24 mouse cellular contexts compared by ENCODE assay signal in the genomic region with DNA sequence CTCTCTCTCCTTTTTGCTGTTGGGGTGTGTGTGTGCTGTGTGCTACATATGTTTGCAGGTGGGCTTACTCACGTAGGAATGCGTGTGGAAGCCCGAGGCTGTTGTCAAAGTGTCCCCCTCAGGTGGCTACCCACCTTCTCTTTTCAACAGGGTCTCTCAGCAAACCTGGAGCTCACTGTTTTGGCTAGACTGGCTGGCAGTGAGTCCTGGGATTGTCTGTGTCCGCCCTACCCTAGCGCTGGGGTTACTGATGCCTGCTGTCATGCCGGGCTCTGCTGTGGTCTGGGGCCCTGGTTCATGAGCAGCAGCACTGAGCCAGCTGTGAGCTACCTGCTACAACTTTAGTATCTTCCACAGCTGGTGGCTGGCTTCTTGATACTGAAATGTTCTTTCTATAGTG. TPM values are rescaled to one million over a fixed set of nuclear protein-coding genes. Genes with fewer than 3 reads are reported as not detected.
"Had no signal": no experiment of that assay in that cellular context is flagged by ENCODE, and none has a peak within 500 bp of the region (broad histone marks: within the 10 kb centered on the region; RNA-seq: fewer than 3 reads in every experiment).

No protein-coding gene starts in this region.

- H3K4me1 ChIP-seq: heart, embryonic 13.5 days; heart, embryonic 15.5 days; hindbrain, embryonic 10.5 days; hindbrain, embryonic 12.5 days; intestine, embryonic 15.5 days; limb, embryonic 10.5 days; limb, embryonic 12.5 days had no signal

- H3K27ac ChIP-seq: gastrocnemius, adult 2 months; heart, adult 2 months; heart, embryonic 13.5 days; heart, embryonic 15.5 days; hindbrain, embryonic 10.5 days; hindbrain, embryonic 12.5 days; hindbrain, embryonic 14.5 days; intestine, embryonic 15.5 days; layer of hippocampus, adult 2 months; left cerebral cortex, adult 2 months; limb, embryonic 10.5 days; limb, embryonic 12.5 days had no signal

- H3K4me3 ChIP-seq: gastrocnemius, adult 2 months; heart, adult 2 months; heart, embryonic 13.5 days; heart, embryonic 15.5 days; hindbrain, embryonic 10.5 days; hindbrain, embryonic 12.5 days; intestine, embryonic 15.5 days; layer of hippocampus, adult 2 months; left cerebral cortex, adult 2 months; limb, embryonic 10.5 days; limb, embryonic 12.5 days had no signal

- DNase-seq: gastrocnemius, adult 2 months; gastrocnemius, postnatal 10 days; gastrocnemius, postnatal 25 days; heart, adult 2 months; heart, postnatal 14 days; heart, postnatal 36 days; kidney, adult 18-20 months; kidney, adult 8-10 months; kidney, postnatal 10 days; kidney, postnatal 25 days; liver had no signal

- H3K9me3 ChIP-seq: heart, embryonic 15.5 days; hindbrain, embryonic 12.5 days; intestine, embryonic 15.5 days; limb, embryonic 10.5 days; limb, embryonic 12.5 days had no signal

- H3K27me3 ChIP-seq: heart, embryonic 13.5 days; heart, embryonic 15.5 days; hindbrain, embryonic 12.5 days; intestine, embryonic 15.5 days; limb, embryonic 12.5 days had no signal

- H3K36me3 ChIP-seq: heart, embryonic 13.5 days; heart, embryonic 15.5 days; hindbrain, embryonic 10.5 days; hindbrain, embryonic 12.5 days; intestine, embryonic 15.5 days; limb, embryonic 10.5 days; limb, embryonic 12.5 days had no signal

RNA-seq across cellular contexts. Expression of a gene that starts 8.9 kb away (rescaled TPM):
- total RNA-seq: gastrocnemius, adult 2 months; heart, adult 2 months; heart, postnatal 36 days had no signal
- polyA plus RNA-seq: heart, adult 2 months; heart, postnatal 0 days had no signal

RNA-seq across cellular contexts. Expression of a gene that starts 44.2 kb away (rescaled TPM):
- total RNA-seq: granulocyte monocyte progenitor cell, adult 5-6 weeks had no signal
- polyA plus RNA-seq: inflammation-experienced regulatory T-cells, adult 6 months had no signal

RNA-seq across cellular contexts. Expression of a gene that starts 52.4 kb away (rescaled TPM):
- total RNA-seq: granulocyte monocyte progenitor cell, adult 5-6 weeks had no signal
- polyA plus RNA-seq: inflammation-experienced regulatory T-cells, adult 6 months had no signal
